Mouse (Mus musculus) heart, embryonic 16.5 days (tissue): ENCODE results near the gene Dync1li1. TPM values are rescaled to one million over a fixed set of nuclear protein-coding genes. Genes with fewer than 3 reads are reported as not detected.
A peak's percentile ranks its signal among the peaks of the same experiment; 100 is the strongest.

Source experiments
- ATAC-seq: fragments of 200-750 bp; cut with Nextera tagmentation; replicated peaks from 2 replicates; pipeline ENCODE4 v1.8.0; 2017; ENCODE audit warnings: moderate number of reproducible peaks; ENCODE audit not compliant: insufficient read depth, low FRiP score; ENCODE audit errors: extremely low read depth
- H3K27ac ChIP-seq: fragments of 300-500 bp; sonication (generic); 2 replicates; pipeline ENCODE4 v1.5.1; 2014; ENCODE audit warnings: mild to moderate bottlenecking, low read length, control low read depth, moderate library complexity
- H3K27me3 ChIP-seq: fragments of 300-500 bp; sonication (generic); 2 replicates; pipeline ENCODE4 v1.6.1; 2014; ENCODE audit warnings: low read length, mixed read lengths; ENCODE audit not compliant: control insufficient read depth, insufficient read depth
- H3K36me3 ChIP-seq: fragments of 300-500 bp; sonication (generic); 2 replicates; pipeline ENCODE4 v1.6.1; 2014; ENCODE audit not compliant: control insufficient read depth, insufficient read depth
- H3K4me1 ChIP-seq: fragments of 300-500 bp; sonication (generic); 2 replicates; pipeline ENCODE4 v1.6.1; 2014; ENCODE audit warnings: low read length, mixed read lengths; ENCODE audit not compliant: control insufficient read depth, insufficient read depth
- H3K4me2 ChIP-seq: fragments of 300-500 bp; sonication (generic); 2 replicates; pipeline ENCODE4 v1.6.1; 2014; ENCODE audit warnings: low read depth, mild to moderate bottlenecking, control low read depth, low read length
- H3K4me3 ChIP-seq: fragments of 300-500 bp; sonication (generic); 2 replicates; pipeline ENCODE4 v1.5.1; 2014; ENCODE audit warnings: mild to moderate bottlenecking, control low read depth, low read length
- H3K9ac ChIP-seq: fragments of 300-500 bp; sonication (generic); 2 replicates; pipeline ENCODE4 v1.6.1; 2014; ENCODE audit warnings: low read length, control low read depth
- H3K9me3 ChIP-seq: fragments of 300-500 bp; sonication (generic); replicated peaks from 2 replicates; pipeline ENCODE4 v1.6.1; 2016; ENCODE audit warnings: low read length; ENCODE audit not compliant: control insufficient read depth
- WGBS: fragments of 180-500 bp; shearing (Covaris S2); extraction: QIAGEN DNeasy Blood & Tissue Kit; methylation state at CpG from one replicate; pipeline ENCODE4 v1.1.7; 2014; 5-methylcytosine and 5-hydroxymethylcytosine counted together
- polyA plus RNA-seq: library from polyadenylated mRNA; unstranded; fragments of >200 nt; fragmentation: Nextera tagmentation; extraction: Ambion mirVana; gene quantifications from 2 replicates; pipeline ENCODE4 v1.2.1, GENCODE M21; 2015

Gene Dync1li1
- polyA plus RNA-seq, 1 experiment from 2014 or later = 76.0 TPM

GRCm38 (mm10) chr9:114650938-114651634 is 37.5 kb upstream of the Dync1li1 start:
- Histone ChIP-seq H3K27ac (no peak overlapping the region), H3K27me3 (no peaks in the 10 kb centered on the region), H3K9ac (no peak overlapping the region), H3K36me3 (no peaks in the 10 kb centered on the region), H3K9me3 (peaks cover 5% of the 10 kb centered on the region; the same call in 1 of the 2 replicates), H3K4me2 (peak overlapping the region; percentile 4; the same call in 1 of the 2 replicates), H3K4me3 (no peak overlapping the region), H3K4me1 (0 out of 2 replicates have a peak, but pooled peaks cover 2% of the 10 kb centered on the region)
- WGBS = 53% methylated on average over 21 of the region's 21 CpGs
- no peak for ATAC-seq

- H3K4me3 ChIP-seq = no peak overlapping the region
- no peaks in the 10 kb centered on the region for H3K4me1 ChIP-seq
- no peak overlapping the region for H3K4me2 ChIP-seq
- peaks cover 7% of the 10 kb centered on the region; the same call in 1 of the 2 replicates for H3K9me3 ChIP-seq
- no peaks in the 10 kb centered on the region for H3K36me3 ChIP-seq
- no peak overlapping the region for H3K9ac ChIP-seq
- ATAC-seq = no peak
- WGBS = 88% methylated on average over 4 of the region's 4 CpGs
- no peaks in the 10 kb centered on the region for H3K27me3 ChIP-seq
- no peak overlapping the region for H3K27ac ChIP-seq
These were observed 33.2 kb upstream of the Dync1li1 start for GRCm38 (mm10) chr9:114655356-114655755.

- Histone ChIP-seq H3K9me3 (peaks cover 7% of the 10 kb centered on the region; the same call in 1 of the 2 replicates), H3K4me3 (no peak overlapping the region), H3K27ac (no peak overlapping the region), H3K27me3 (no peaks in the 10 kb centered on the region), H3K4me1 (no peaks in the 10 kb centered on the region), H3K36me3 (no peaks in the 10 kb centered on the region), H3K4me2 (no peak overlapping the region), H3K9ac (no peak overlapping the region)
- no peak for ATAC-seq
- 69% methylated on average over 3 of the region's 3 CpGs for WGBS
These were observed 31.9 kb upstream of the Dync1li1 start for GRCm38 (mm10) chr9:114656701-114657100.

- Histone ChIP-seq H3K4me3 (no peak overlapping the region), H3K36me3 (no peaks in the 10 kb centered on the region), H3K4me1 (peaks cover 10% of the 10 kb centered on the region; the same call in 1 of the 2 replicates), H3K4me2 (no peak overlapping the region), H3K27ac (no peak overlapping the region), H3K9ac (no peak overlapping the region), H3K27me3 (no peaks in the 10 kb centered on the region), H3K9me3 (0 out of 2 replicates have a peak, but pooled peaks cover 2% of the 10 kb centered on the region)
- no peak for ATAC-seq
- WGBS = 84% methylated on average over 6 of the region's 6 CpGs
These were observed 28.1 kb upstream of the Dync1li1 start for GRCm38 (mm10) chr9:114660506-114660905.

- Histone ChIP-seq H3K36me3 (no peaks in the 10 kb centered on the region), H3K9ac (no peak overlapping the region), H3K4me1 (peaks cover 10% of the 10 kb centered on the region; the same call in 1 of the 2 replicates), H3K27me3 (no peaks in the 10 kb centered on the region), H3K4me3 (no peak overlapping the region), H3K4me2 (no peak overlapping the region), H3K9me3 (0 out of 2 replicates have a peak, but pooled peaks cover 2% of the 10 kb centered on the region), H3K27ac (no peak overlapping the region)
- WGBS = 60% methylated on average over 6 of the region's 6 CpGs
- ATAC-seq = no peak
These were observed 27.6 kb upstream of the Dync1li1 start for GRCm38 (mm10) chr9:114660983-114661382.

- no peak overlapping the region for H3K27ac ChIP-seq
- ATAC-seq = no peak
- H3K4me2 ChIP-seq = no peak overlapping the region
- no peaks in the 10 kb centered on the region for H3K27me3 ChIP-seq
- no peak overlapping the region for H3K9ac ChIP-seq
- peaks cover 10% of the 10 kb centered on the region for H3K4me1 ChIP-seq
- no peaks in the 10 kb centered on the region for H3K36me3 ChIP-seq
- 0 out of 2 replicates have a peak, but pooled peaks cover 2% of the 10 kb centered on the region for H3K9me3 ChIP-seq
- no peak overlapping the region for H3K4me3 ChIP-seq
- 38% methylated on average over 7 of the region's 7 CpGs for WGBS
These were observed 26.6 kb upstream of the Dync1li1 start for GRCm38 (mm10) chr9:114661991-114662390.

GRCm38 (mm10) chr9:114663782-114664181 is 24.8 kb upstream of the Dync1li1 start:
- Histone ChIP-seq H3K36me3 (no peaks in the 10 kb centered on the region), H3K4me2 (no peak overlapping the region), H3K4me1 (peaks cover 25% of the 10 kb centered on the region), H3K9ac (no peak overlapping the region; the same call in 1 of the 2 replicates), H3K27ac (peak overlapping the region; percentile 82), H3K9me3 (0 out of 2 replicates have a peak, but pooled peaks cover 2% of the 10 kb centered on the region), H3K27me3 (no peaks in the 10 kb centered on the region), H3K4me3 (no peak overlapping the region)
- 83% methylated on average over 11 of the region's 11 CpGs for WGBS
- no peak for ATAC-seq

- peaks cover 27% of the 10 kb centered on the region for H3K4me1 ChIP-seq
- H3K9me3 ChIP-seq = no peaks in the 10 kb centered on the region
- H3K4me2 ChIP-seq = no peak overlapping the region
- peak overlapping the region; percentile 96 for H3K27ac ChIP-seq
- H3K4me3 ChIP-seq = no peak overlapping the region
- no peak for ATAC-seq
- no peaks in the 10 kb centered on the region for H3K27me3 ChIP-seq
- 79% methylated on average over 10 of the region's 10 CpGs for WGBS
- no peak overlapping the region for H3K9ac ChIP-seq
- no peaks in the 10 kb centered on the region for H3K36me3 ChIP-seq
These were observed 21.7 kb upstream of the Dync1li1 start for GRCm38 (mm10) chr9:114666858-114667257.

GRCm38 (mm10) chr9:114668047-114668446 is 20.5 kb upstream of the Dync1li1 start:
- Histone ChIP-seq H3K4me2 (peak overlapping the region; percentile 32), H3K4me1 (peaks cover 30% of the 10 kb centered on the region), H3K27me3 (no peaks in the 10 kb centered on the region), H3K9ac (peak overlapping the region; percentile 41; the same call in 1 of the 2 replicates), H3K27ac (peak overlapping the region; percentile 96), H3K36me3 (no peaks in the 10 kb centered on the region), H3K9me3 (no peaks in the 10 kb centered on the region), H3K4me3 (no peak overlapping the region; the same call in 1 of the 2 replicates)
- WGBS = 26% methylated on average over 4 of the region's 4 CpGs
- ATAC-seq = peak; percentile 85
